Mouse (Mus musculus): ENCODE measurements around the gene Mylk.

DNA sequence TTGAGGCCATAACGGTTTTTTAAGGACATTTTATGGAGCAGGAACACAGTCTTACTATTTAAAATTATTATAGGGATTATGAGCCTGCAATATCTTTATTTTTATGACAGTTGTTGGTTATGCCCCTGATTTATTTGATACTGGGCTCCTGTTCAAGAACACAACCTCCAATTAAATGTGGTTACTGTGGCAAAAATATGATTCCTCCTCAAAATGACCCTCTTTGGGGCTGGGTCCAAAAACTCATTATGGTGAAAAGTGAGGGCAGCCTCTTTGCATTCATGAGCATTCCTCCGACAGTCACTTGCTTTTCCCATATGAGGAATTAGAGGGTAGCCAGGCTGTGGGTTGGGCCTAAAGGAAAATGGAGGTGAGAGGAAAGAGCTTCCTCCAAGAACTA lies 110.7 kb downstream of the Mylk start:
- TF ChIP-seq POLR2A (IDR thresholded peaks at IDR 0.05; ENCODE audit: extremely low read depth, insufficient read depth, low read length), result no peak
- TF ChIP-seq CTCF (IDR thresholded peaks at IDR 0.05; ENCODE audit: extremely low read depth, insufficient read depth, low read length), result no peak

Data from cortical plate, adult 2 months (tissue).